Mouse (Mus musculus): ENCODE results near the gene Defb33. TPM values are rescaled to one million over a fixed set of nuclear protein-coding genes. Genes with fewer than 3 reads are reported as not detected.
A peak's percentile ranks its signal among the peaks of the same experiment; 100 is the strongest.

Defb33 gene
- polyA plus RNA-seq (2015; fragmentation: Nextera tagmentation; extraction: Ambion mirVana), result not detected in 2 replicates

DNA sequence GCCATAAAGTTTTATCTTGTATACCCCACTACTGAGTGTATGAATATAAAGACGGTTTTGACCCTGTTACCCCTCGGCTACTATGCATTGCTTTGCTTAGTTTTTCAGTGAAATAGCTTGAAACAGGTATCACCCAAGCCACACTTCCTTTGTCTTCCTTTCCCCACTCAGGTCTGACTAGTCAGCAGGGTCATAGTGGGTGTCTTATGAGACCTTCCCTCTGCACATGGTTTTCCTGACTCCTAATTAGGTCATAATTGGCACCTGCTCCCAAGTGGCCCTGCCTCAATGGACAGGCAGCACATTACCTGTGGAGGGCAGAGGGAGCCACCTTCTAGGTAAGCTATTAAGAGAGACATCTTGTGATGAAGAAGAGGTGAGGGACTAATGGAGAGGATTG lies at the start of gene Defb33:
Gene Defb33 (plus strand): TSS at position 301 of the 400 bp plus-strand sequence.
- Histone ChIP-seq H3K27ac (no peak within 1 kb of the TSS), H3K4me3 (no peak within 1 kb of the TSS), H3K4me2 (replicated peaks) (no peak within 1 kb of the TSS), H3K27me3 (no peaks in the 10 kb centered on the region), H3K4me1 (no peaks in the 10 kb centered on the region), H3K9me3 (peaks cover 3% of the 10 kb centered on the region), H3K9ac (no peak within 1 kb of the TSS), H3K36me3 (no peaks in the 10 kb centered on the region)
- no peak for ATAC-seq (ENCODE audit: low FRiP score, low read depth)
- 89% methylated on average over 2 of the region's 2 CpGs for WGBS

DNA sequence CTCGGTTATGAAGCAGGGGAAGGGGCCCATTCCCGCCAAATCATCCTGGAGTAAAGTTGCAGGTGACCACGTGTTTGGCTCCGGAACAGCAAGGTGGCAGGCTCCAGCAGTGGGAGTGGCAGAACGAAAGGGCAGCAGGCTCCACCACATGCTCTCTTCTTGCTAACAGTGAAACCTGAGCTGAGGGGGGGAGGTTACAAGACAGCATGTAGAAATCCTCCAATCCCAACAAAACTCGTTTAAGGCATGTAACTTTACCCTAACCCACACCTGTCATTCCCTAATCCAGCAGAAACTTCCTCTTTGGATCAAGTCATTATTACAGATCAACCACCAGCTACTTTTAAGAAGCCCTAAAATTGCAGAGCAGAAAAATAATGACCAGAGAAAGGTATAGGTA lies 17.9 kb upstream of the Defb33 start:
- Histone ChIP-seq H3K4me1 (no peaks in the 10 kb centered on the region), H3K27ac (no peak overlapping the region), H3K27me3 (no peaks in the 10 kb centered on the region), H3K9me3 (0 out of 2 replicates have a peak, but pooled peaks cover 4% of the 10 kb centered on the region), H3K4me3 (no peak overlapping the region), H3K36me3 (no peaks in the 10 kb centered on the region), H3K4me2 (replicated peaks) (no peak overlapping the region), H3K9ac (no peak overlapping the region)
- WGBS, result 39% methylated on average over 6 of the region's 6 CpGs
- ATAC-seq (ENCODE audit: low FRiP score, low read depth), result peak; percentile 51; the same call in 1 of the 2 replicates

DNA sequence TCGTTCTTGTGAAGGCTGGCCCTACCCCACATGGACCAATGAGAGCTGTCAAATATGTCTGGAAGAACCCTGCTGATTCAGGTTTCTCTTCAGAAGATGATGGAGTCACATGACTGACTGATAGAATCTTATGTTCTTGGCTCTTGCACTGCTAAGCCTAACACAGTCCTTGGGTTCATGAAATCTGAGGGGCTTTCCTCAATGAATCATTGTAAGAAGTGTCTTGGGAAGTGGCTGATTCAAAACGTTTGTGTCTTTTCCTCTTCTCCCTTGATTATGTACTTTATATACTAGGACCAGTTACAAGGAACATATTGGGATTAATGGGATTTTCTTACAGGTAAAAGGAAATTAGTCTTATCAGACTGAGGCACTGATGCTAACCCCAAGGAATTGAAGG lies 10.1 kb downstream of the Defb33 start, which contains the start of gene Gm15056:
Gene Gm15056 (minus strand): TSS at position 101 of the 400 bp plus-strand sequence.
- no peak within 1 kb of the TSS for H3K4me3 ChIP-seq
- WGBS, result 46% methylated on average over 2 of the region's 2 CpGs

DNA sequence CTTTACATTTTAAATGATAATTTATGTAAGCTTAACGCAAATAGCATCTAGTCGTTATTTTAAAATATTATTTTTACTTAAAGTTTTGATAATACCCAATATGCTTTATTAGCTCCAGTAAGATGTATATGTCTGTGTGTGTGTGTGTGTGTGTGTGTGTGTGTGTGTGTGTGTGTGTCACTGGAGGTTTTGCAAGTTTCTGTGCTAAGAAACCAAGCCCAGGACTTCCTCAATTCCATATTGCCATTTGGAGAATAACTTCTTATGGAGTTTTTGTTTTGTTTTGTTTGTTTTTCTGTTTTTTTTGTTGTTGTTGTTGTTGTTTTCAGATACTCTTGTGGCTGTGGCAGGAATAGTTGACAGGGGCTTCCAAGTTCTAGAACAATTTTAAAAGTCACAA lies 14.7 kb downstream of the Defb33 start:
- Histone ChIP-seq H3K27ac (no peak overlapping the region), H3K9ac (no peak overlapping the region), H3K4me2 (replicated peaks) (no peak overlapping the region), H3K4me3 (no peak overlapping the region), H3K36me3 (no peaks in the 10 kb centered on the region), H3K27me3 (no peaks in the 10 kb centered on the region), H3K9me3 (no peaks in the 10 kb centered on the region; the same call in 1 of the 2 replicates), H3K4me1 (no peaks in the 10 kb centered on the region)
- 92% methylated on average over 2 of the region's 2 CpGs for WGBS
- no peak for ATAC-seq (ENCODE audit: low FRiP score, low read depth)

More for the DNA sequence above, 10.1 kb downstream of the Defb33 start, which contains the start of gene Gm15056:
- no peak within 1 kb of the TSS for H3K4me2 ChIP-seq (replicated peaks)
- no peak within 1 kb of the TSS for H3K27ac ChIP-seq
- no peaks in the 10 kb centered on the region for H3K27me3 ChIP-seq
- ATAC-seq (ENCODE audit: low FRiP score, low read depth), result no peak
- H3K4me1 ChIP-seq, result no peaks in the 10 kb centered on the region
- H3K9ac ChIP-seq, result no peak within 1 kb of the TSS
- no peaks in the 10 kb centered on the region for H3K36me3 ChIP-seq
- H3K9me3 ChIP-seq, result peaks cover 12% of the 10 kb centered on the region

DNA sequence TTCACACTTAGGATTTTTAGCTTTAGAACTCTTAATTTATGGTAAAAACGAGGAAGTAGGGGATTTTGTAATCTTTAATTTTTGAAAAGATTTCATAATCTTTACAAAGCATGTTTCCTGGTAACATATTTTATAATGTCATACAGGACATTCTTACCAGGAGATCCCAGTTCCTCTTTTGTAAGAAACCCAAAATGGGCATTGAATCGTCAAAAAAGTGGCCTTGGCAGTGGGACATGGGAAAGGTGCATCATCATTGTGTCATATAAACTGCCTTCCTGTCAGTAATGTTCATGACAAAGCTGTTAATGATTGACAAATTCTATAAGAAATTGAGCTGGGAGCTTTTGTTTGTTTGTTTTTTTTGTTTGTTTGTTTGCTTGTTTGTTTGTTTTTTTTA lies 15.8 kb downstream of the Defb33 start:
- H3K9ac ChIP-seq, result no peak overlapping the region
- H3K4me1 ChIP-seq, result no peaks in the 10 kb centered on the region
- no peaks in the 10 kb centered on the region for H3K27me3 ChIP-seq
- no peak for ATAC-seq (ENCODE audit: low FRiP score, low read depth)
- no peaks in the 10 kb centered on the region for H3K36me3 ChIP-seq
- no peak overlapping the region for H3K4me3 ChIP-seq
- no peak overlapping the region for H3K4me2 ChIP-seq (replicated peaks)
- H3K27ac ChIP-seq, result no peak overlapping the region
- peaks cover 4% of the 10 kb centered on the region; the same call in 1 of the 2 replicates for H3K9me3 ChIP-seq
- WGBS, result 58% methylated on average over 2 of the region's 2 CpGs

DNA sequence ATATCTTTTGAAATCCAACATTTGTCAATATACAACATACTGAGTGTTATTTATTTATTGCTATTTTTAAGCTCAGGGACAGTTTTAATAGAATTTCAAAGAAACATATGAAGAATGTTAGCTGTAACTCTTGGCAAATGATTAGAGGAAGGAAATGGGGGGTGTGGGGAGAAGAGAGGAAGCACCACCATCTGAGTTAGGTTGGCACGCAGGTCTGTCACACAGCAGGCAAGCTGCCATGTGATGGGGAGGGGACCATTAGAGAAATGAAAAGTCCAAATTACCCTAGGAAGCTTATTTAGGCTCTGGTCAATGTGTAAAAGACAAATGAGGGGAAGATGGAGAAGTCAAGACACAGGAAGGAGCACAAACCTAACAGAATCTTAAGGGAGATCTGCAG lies 19.8 kb downstream of the Defb33 start:
- 79% methylated on average over 1 of the region's 1 CpGs for WGBS
- H3K27ac ChIP-seq, result no peak overlapping the region

DNA sequence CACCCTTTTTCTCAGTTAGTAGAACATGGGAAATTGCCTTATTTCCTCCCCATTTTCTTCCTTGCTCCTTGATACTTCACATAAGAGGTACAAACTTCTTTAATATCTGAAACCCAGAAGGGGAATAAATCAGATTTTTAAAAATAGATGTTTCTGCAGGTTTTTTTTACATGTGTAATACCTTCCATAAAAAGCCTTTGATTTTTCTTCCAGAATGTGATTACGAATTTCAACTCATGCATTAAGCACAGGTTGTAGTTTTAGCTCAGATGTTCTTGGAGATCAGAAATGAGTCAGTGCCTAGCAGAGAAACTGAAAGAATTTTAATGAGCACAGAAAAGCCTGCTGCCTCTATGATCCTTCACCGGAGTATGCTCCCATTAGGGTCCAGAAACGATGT lies 29.5 kb downstream of the Defb33 start, which contains the start of gene Gm6040:
Gene Gm6040 (minus strand): TSS at position 101 of the 400 bp plus-strand sequence.
- ATAC-seq (ENCODE audit: low FRiP score, low read depth), result no peak
- Histone ChIP-seq H3K27me3 (no peaks in the 10 kb centered on the region), H3K27ac (no peak within 1 kb of the TSS), H3K4me3 (no peak within 1 kb of the TSS), H3K4me2 (replicated peaks) (no peak within 1 kb of the TSS), H3K9me3 (peaks cover 16% of the 10 kb centered on the region; the same call in 1 of the 2 replicates), H3K36me3 (no peaks in the 10 kb centered on the region), H3K9ac (no peak within 1 kb of the TSS), H3K4me1 (no peaks in the 10 kb centered on the region)
- 74% methylated on average over 3 of the region's 3 CpGs for WGBS

More for the DNA sequence above, 19.8 kb downstream of the Defb33 start:
- H3K36me3 ChIP-seq, result no peaks in the 10 kb centered on the region
- H3K4me2 ChIP-seq (replicated peaks), result no peak overlapping the region
- ATAC-seq (ENCODE audit: low FRiP score, low read depth), result no peak
- H3K4me1 ChIP-seq, result no peaks in the 10 kb centered on the region
- no peak overlapping the region for H3K4me3 ChIP-seq
- H3K9me3 ChIP-seq, result peaks cover 9% of the 10 kb centered on the region; the same call in 1 of the 2 replicates
- H3K9ac ChIP-seq, result no peak overlapping the region
- H3K27me3 ChIP-seq, result no peaks in the 10 kb centered on the region

DNA sequence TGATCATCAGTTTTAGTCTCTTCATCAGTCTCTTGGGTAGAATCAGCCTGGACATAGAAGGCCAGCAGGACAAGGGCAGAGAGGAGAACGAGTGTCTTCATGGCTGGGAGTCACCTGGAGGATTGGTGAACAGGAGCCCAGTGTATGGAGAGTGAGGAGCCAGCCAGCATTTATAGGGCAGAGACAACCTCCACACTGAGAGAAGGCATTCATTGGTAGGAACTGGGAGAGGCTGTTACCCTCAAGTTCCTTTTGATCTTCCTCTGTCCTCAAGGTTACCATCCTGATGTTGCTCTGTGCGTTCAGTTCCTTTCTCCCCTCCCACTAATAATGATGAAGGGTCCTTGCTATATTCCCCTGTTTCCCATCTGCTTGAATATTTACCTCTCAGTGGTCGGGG lies 52.1 kb downstream of the Defb33 start, which contains the start of gene AY761185:
Gene AY761185 (minus strand): TSS at position 101 of the 400 bp plus-strand sequence.
- Histone ChIP-seq H3K4me2 (replicated peaks) (no peak within 1 kb of the TSS), H3K4me1 (no peaks in the 10 kb centered on the region), H3K27ac (no peak within 1 kb of the TSS), H3K9me3 (peaks cover 20% of the 10 kb centered on the region; the same call in 1 of the 2 replicates), H3K9ac (no peak within 1 kb of the TSS), H3K36me3 (no peaks in the 10 kb centered on the region), H3K27me3 (no peaks in the 10 kb centered on the region), H3K4me3 (no peak within 1 kb of the TSS)
- no peak for ATAC-seq (ENCODE audit: low FRiP score, low read depth)
- 75% methylated on average over 3 of the region's 3 CpGs for WGBS

Other genes starting within 250 kb of the Defb33 start
- not detected in 2 replicates for gene Gm15056, start 10.0 kb downstream of the Defb33 start, polyA plus RNA-seq (2015; fragmentation: Nextera tagmentation; extraction: Ambion mirVana)
- gene Gm6040, start 29.4 kb downstream of the Defb33 start, polyA plus RNA-seq (2015; fragmentation: Nextera tagmentation; extraction: Ambion mirVana), result not detected in 2 replicates
- gene AY761185, start 52.0 kb downstream of the Defb33 start, polyA plus RNA-seq (2015; fragmentation: Nextera tagmentation; extraction: Ambion mirVana), result not detected in 2 replicates
- not detected in 2 replicates for gene Defa21, start 132.9 kb downstream of the Defb33 start, polyA plus RNA-seq (2015; fragmentation: Nextera tagmentation; extraction: Ambion mirVana)
- gene Defa23, start 162.4 kb downstream of the Defb33 start, polyA plus RNA-seq (2015; fragmentation: Nextera tagmentation; extraction: Ambion mirVana), result not detected in 2 replicates
- not detected in 2 replicates for gene Defa35, start 172.4 kb downstream of the Defb33 start, polyA plus RNA-seq (2015; fragmentation: Nextera tagmentation; extraction: Ambion mirVana)
- gene Defa25, start 191.8 kb downstream of the Defb33 start, polyA plus RNA-seq (2015; fragmentation: Nextera tagmentation; extraction: Ambion mirVana), result not detected in 2 replicates
- not detected in 2 replicates for gene Gm14851, start 203.4 kb downstream of the Defb33 start, polyA plus RNA-seq (2015; fragmentation: Nextera tagmentation; extraction: Ambion mirVana)
- gene Defa30, start 242.0 kb downstream of the Defb33 start, polyA plus RNA-seq (2015; fragmentation: Nextera tagmentation; extraction: Ambion mirVana), result not detected in 2 replicates